Mouse (Mus musculus): Measurements from ENCODE around the gene B3gnt9.

The B3gnt9 gene

DNA sequence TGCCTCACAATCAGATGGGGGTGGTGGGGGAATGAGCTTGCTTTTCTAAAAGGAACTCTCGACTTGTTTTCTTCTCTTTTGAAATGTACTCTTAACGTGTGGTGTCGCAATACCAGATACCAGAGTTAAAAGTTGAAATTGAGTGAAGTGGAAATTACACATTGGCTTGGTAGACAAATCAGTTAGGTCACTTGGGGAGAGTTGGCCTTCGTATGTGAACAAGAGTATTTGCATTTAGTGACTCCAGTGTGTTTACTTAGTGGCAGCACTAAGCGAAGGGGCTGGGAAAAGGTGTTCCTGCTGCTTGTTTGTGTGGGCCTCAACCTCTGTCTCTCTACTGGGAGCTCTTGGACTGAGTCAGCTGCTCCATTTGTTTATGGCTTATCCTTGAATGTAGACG, 29.0 kb downstream of the B3gnt9 start:
- POLR2A ChIA-PET, result interaction anchor here in 3 of 4 experiments (0.6 to 9.6 kb wide), 14 partner anchors 8 to 145 kb away, joined by 3 to 153 read pairs (median 6); partner anchors contain the start of genes B3gnt9 (in 2 of the 3) and Fbxl8 (in 1 of the 3)
- CTCF ChIA-PET, result interaction anchor here in 2 of 4 experiments (0.9 to 2.9 kb wide), 3 partner anchors 8 to 28 kb away, joined by 3 to 9 read pairs (median 3); no protein-coding TSS in a partner anchor

- CTCF ChIA-PET, result interaction anchor here (0.8 to 2.9 kb wide), 12 partner anchors 8 to 64 kb away, joined by 3 to 17 read pairs (median 4); no protein-coding TSS in a partner anchor
Measured at GRCm38 (mm10) chr8:105225272-105225593, 29.7 kb downstream of the B3gnt9 start.

DNA sequence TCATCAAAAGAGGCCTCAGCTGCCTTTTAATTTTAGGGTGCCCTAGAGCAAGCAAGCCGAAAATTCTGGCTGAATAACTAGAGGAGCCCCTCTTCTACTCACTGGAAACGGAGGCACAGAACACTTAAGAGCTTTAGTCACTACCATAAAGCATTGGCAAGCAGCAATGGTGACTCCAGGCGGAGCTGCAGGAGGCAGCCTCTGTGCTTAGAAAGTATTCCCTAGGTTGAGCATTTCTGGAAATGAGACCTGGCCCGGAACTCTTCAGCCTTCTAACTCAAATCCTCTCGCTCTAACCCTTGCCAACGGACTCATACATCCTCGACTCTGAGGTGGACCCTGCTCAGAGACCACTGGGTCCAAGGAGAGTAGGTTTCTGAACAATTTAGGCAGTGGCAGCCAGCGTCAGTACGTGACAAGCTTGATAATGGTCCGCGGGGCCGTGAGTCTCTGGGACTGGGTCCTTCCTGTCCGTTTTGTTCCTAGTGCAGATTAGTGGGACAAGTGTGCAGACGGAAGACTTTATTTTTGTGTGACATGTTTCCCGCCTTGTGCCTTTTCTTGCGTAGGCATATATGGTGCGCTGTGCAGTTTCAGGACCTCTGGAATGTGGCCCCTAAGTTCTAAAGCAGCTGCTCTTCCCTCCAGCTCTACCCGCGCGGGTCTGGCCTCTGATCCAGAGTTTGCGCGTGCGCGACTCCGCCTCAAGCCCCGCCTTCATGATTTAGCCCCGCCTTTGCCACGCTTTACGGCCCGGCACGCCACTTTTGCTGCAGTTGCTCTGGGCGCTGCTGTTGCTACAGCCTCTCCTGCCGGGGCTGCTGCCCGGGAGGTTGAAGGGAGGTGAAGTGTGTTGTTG, 30.3 kb downstream of the B3gnt9 start, which contains the start of gene D230025D16Rik:
Gene D230025D16Rik (plus strand): TSS at position 733 of the 859 bp plus-strand sequence.
- ChIA-PET CTCF (interaction anchor here (0.5 to 2.9 kb wide), 18 partner anchors 9 to 291 kb away, joined by 3 to 17 read pairs (median 3); partner anchors contain the start of gene B3gnt9 (in 1 of the 4)), POLR2A (interaction anchor here (0.5 to 9.6 kb wide), 69 partner anchors 8 to 650 kb away, joined by 3 to 153 read pairs (median 4); partner anchors contain the start of genes B3gnt9 (in 3 of the 4), E2f4 (in 2 of the 4), 4931428F04Rik (in 1 of the 4) and Cbfb (in 1 of the 4))

More at GRCm38 (mm10) chr8:105225272-105225593, 29.7 kb downstream of the B3gnt9 start:
- POLR2A ChIA-PET, result interaction anchor here (0.6 to 9.6 kb wide), 52 partner anchors 8 to 622 kb away, joined by 3 to 153 read pairs (median 5); partner anchors contain the start of genes B3gnt9 (in 3 of the 4), E2f4 (in 2 of the 4), 4931428F04Rik (in 1 of the 4) and Cbfb (in 1 of the 4)

DNA sequence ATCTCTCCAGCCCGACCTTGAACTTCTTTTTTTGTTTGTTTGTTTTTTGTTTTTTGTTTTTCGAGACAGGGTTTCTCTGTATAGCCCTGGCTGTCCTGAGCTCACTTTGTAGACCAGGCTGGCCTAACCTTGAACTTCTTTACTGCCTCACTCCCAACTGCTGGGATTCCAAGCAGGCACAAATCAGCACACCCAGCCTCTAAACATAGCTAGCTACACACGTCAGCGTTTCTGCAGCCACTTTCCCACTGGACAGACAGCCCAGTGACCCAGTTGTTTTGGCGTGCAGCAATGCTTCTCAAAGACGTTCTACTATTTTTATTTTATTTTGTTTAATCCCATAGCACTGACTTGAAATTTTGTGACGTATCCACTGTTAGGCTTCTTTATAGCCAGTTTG, 31.1 kb downstream of the B3gnt9 start:
- ChIA-PET POLR2A (interaction anchor here (0.6 to 9.6 kb wide), 44 partner anchors 7 to 621 kb away, joined by 3 to 153 read pairs (median 6); partner anchors contain the start of genes B3gnt9 (in 3 of the 4), 4931428F04Rik (in 1 of the 4), Cbfb (in 1 of the 4) and E2f4 (in 1 of the 4)), CTCF (interaction anchor here (0.6 to 2.9 kb wide), 8 partner anchors 9 to 124 kb away, joined by 3 to 17 read pairs (median 5); partner anchors contain the start of genes B3gnt9 (in 1 of the 4) and Fhod1 (in 1 of the 4))

- CTCF ChIA-PET, result interaction anchor here (0.6 to 2.1 kb wide), 36 partner anchors 8 to 616 kb away, joined by 3 to 9 read pairs (median 4); partner anchors contain the start of genes Exoc3l (in 2 of the 4) and B3gnt9 (in 1 of the 4)
- POLR2A ChIA-PET, result interaction anchor here in 3 of 4 experiments (0.6 to 9.6 kb wide), 12 partner anchors 10 to 130 kb away, joined by 3 to 119 read pairs (median 3); partner anchors contain the start of genes B3gnt9 (in 1 of the 3), E2f4 (in 1 of the 3) and Fhod1 (in 1 of the 3)
Measured at GRCm38 (mm10) chr8:105217926-105218522, 36.9 kb downstream of the B3gnt9 start.

- ChIA-PET POLR2A (interaction anchor here in 3 of 4 experiments (0.6 to 3.5 kb wide), 4 partner anchors 10 to 195 kb away, joined by 3 to 11 read pairs (median 8); partner anchors contain the start of gene D230025D16Rik (in 2 of the 3)), CTCF (interaction anchor here in 2 of 4 experiments (0.7 to 1.9 kb wide), 7 partner anchors 10 to 93 kb away, joined by 3 to 6 read pairs (median 3); partner anchors contain the start of gene D230025D16Rik (in 2 of the 2))
Measured at GRCm38 (mm10) chr8:105214104-105214503, 40.8 kb downstream of the B3gnt9 start.

- ChIA-PET CTCF (interaction anchor here (0.6 to 2.1 kb wide), 7 partner anchors 8 to 127 kb away, joined by 3 to 6 read pairs (median 4); no protein-coding TSS in a partner anchor), POLR2A (interaction anchor here in 1 of 4 experiments (0.8 to 4.0 kb wide), 4 partner anchors 8 to 25 kb away, joined by 3 to 14 read pairs (median 7); partner anchors contain the start of gene D230025D16Rik)
Measured at GRCm38 (mm10) chr8:105209153-105210110, 45.5 kb downstream of the B3gnt9 start.

DNA sequence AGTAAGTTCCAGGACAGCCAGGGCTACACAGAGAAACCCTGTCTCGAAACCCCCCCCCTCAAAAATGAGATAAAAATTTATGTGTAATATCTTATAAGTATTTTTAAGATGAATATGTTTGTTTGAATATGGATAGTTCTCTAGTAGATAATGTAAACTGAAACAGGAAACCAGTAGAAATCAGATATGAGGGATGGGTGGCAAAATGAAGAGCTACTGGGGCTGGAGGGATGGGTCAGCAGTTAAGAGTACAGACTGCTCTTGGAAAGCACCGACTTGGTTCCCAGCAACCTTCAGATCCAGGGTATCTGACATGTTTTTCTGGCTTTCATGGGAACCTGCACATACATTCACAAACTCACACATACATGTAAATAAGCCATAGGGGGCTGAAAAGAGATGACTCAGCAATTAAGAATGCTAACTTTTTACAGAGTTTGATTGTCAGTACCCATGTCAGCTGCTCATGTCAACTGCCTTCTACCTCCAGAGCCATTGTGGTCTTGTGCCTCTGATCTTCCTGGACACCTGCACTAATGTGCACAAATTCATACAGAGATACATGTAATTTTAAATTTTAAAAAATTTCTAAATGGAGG, 47.2 kb downstream of the B3gnt9 start:
- ChIA-PET CTCF (interaction anchor here (0.6 to 2.1 kb wide), 6 partner anchors 10 to 71 kb away, joined by 3 to 6 read pairs (median 4); no protein-coding TSS in a partner anchor), POLR2A (interaction anchor here in 1 of 4 experiments (0.6 to 4.0 kb wide), 4 partner anchors 10 to 60 kb away, joined by 3 to 14 read pairs (median 6); partner anchors contain the start of gene D230025D16Rik)

GRCm38 (mm10) chr8:105206766-105207275, 48.1 kb downstream of the B3gnt9 start:
- POLR2A ChIA-PET, result interaction anchor here in 2 of 4 experiments (0.9 to 4.0 kb wide), 6 partner anchors 10 to 30 kb away, joined by 3 to 14 read pairs (median 4); partner anchors contain the start of gene D230025D16Rik (in 2 of the 2)
- CTCF ChIA-PET, result interaction anchor here in 2 of 4 experiments (0.6 to 1.1 kb wide), 3 partner anchors 11 to 18 kb away, joined by 3 to 4 read pairs (median 3); no protein-coding TSS in a partner anchor

DNA sequence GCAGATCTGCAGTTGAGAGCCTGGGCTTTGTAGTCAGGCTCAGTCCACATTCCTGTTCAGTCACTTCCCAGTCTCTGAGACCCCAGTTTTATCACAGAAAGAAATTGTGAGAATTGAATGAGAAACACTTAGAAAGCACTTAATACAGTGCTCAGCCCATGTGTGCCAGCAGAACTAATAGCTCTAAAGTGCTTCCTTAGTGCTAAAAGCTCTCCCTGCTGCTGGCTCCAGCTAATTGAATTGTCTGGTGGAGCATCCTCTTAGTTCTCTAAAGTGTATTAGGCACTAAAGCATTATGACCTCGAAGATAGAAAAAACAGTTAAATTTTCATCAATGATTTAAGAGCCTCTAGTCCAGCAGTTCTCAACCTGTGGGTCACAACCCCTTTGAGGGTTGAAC, 49.2 kb downstream of the B3gnt9 start:
- ChIA-PET CTCF (no interaction called here), POLR2A (interaction anchor here in 2 of 4 experiments (1.0 to 4.0 kb wide), 4 partner anchors 9 to 29 kb away, joined by 3 to 14 read pairs (median 6); partner anchors contain the start of gene D230025D16Rik (in 1 of the 2))
